9 mouse cellular contexts compared by ENCODE assay signal in the genomic region with DNA sequence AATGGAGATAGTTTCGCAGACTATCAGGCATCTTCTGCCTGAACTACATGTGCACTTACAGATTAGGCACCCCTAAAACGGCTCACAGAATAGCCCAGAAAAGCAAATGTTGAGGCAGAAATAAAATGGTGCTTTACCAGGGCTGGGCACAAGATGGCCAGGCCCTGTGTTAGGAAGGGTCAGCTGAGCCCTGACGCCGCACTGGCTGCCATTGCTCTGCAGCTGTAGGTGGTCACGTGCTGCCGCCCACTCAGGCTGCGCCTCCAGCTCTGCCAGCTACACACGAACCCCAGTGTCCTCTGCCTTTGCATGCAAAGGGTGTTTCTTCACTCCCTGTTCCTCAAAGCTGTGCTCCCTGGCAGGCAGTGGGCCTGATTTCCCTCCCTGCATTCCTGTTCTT. TPM values are rescaled to one million over a fixed set of nuclear protein-coding genes. Genes with fewer than 3 reads are reported as not detected.
DNase-seq lines count a peak whose midpoint lies in the region; ATAC-seq and TF ChIP-seq lines count a peak whose summit lies in the region.
"Had no signal": no experiment of that assay in that cellular context is flagged by ENCODE, and none has a peak within 500 bp of the region (broad histone marks: within the 10 kb centered on the region; RNA-seq: fewer than 3 reads in every experiment).

No protein-coding gene starts in this region.

- no peak overlapping the region for H3K4me3 ChIP-seq in embryonic facial prominence, embryonic 10.5 days
- peak overlapping the region; percentile 62; the same call in 1 of the 2 replicates for H3K4me3 ChIP-seq in left cerebral cortex, adult 2 months
- H3K4me3 ChIP-seq in heart, embryonic 12.5 days, result no peak overlapping the region
- H3K4me3 ChIP-seq: gastrocnemius, adult 2 months had no signal

- no peaks in the 10 kb centered on the region for H3K9me3 ChIP-seq in embryonic facial prominence, embryonic 10.5 days
- no peaks in the 10 kb centered on the region for H3K9me3 ChIP-seq in heart, embryonic 12.5 days (replicated peaks)

- DNase-seq in embryonic facial prominence, embryonic 10.5 days (ENCODE audit: low spot score), result peak; percentile 33
- DNase-seq in frontal cortex, postnatal 25 days (ENCODE audit: low spot score in 2 of 2), result peak; percentile 44 to 56
- peak; percentile 49 to 56 for DNase-seq in left cerebral cortex, adult 2 months (ENCODE audit: extremely low spot score in 1 of 2, low spot score in 2 of 2)
- DNase-seq in retina, embryonic 14.5 days (ENCODE audit: low spot score), result peak; percentile 53
- DNase-seq in heart, postnatal 10 days, result no peak
- no peak for DNase-seq in spleen, postnatal 36 days (ENCODE audit: low spot score in 2 of 2)
- DNase-seq: gastrocnemius, adult 2 months had no signal

- no peak; the same call in 1 of the 2 replicates for TF ChIP-seq CTCF in left cerebral cortex, adult 2 months (IDR thresholded peaks at IDR 0.05)

- 46% methylated on average over 8 of the region's 8 CpGs for WGBS in embryonic facial prominence, embryonic 10.5 days
- WGBS in heart, embryonic 12.5 days, result 56% methylated on average over 8 of the region's 8 CpGs

- ATAC-seq in heart, embryonic 12.5 days (ENCODE audit: insufficient number of reproducible peaks, low FRiP score), result no peak
- ATAC-seq: lung, postnatal 0 days had no signal

- no peak overlapping the region for H3K4me2 ChIP-seq in heart, embryonic 12.5 days

- no peak overlapping the region for H3K9ac ChIP-seq in heart, embryonic 12.5 days

- H3K27me3 ChIP-seq in embryonic facial prominence, embryonic 10.5 days (replicated peaks; ENCODE audit: low read depth, poor library complexity, severe bottlenecking), result peaks cover 74% of the 10 kb centered on the region
- H3K27me3 ChIP-seq in heart, embryonic 12.5 days (replicated peaks), result peaks cover 69% of the 10 kb centered on the region

- peaks cover 10% of the 10 kb centered on the region for H3K4me1 ChIP-seq in embryonic facial prominence, embryonic 10.5 days
- H3K4me1 ChIP-seq in heart, embryonic 12.5 days (replicated peaks), result peaks cover 6% of the 10 kb centered on the region; the same call in 1 of the 2 replicates

- no peak overlapping the region for H3K27ac ChIP-seq in embryonic facial prominence, embryonic 10.5 days (replicated peaks)
- H3K27ac ChIP-seq in left cerebral cortex, adult 2 months, result peak overlapping the region; percentile 94
- H3K27ac ChIP-seq in heart, embryonic 12.5 days (ENCODE audit: poor library complexity, severe bottlenecking), result no peak overlapping the region
- H3K27ac ChIP-seq: gastrocnemius, adult 2 months had no signal

- intact Hi-C loops in left cerebral cortex, adult 2 months (cut with DNase I), result loop anchor here (2.0 to 5.0 kb wide), 2 partner anchors 39 to 116 kb away; no protein-coding TSS in a partner anchor
- intact Hi-C loops in heart, postnatal 10 days (cut with DNase I), result no loop called here

- no peaks in the 10 kb centered on the region for H3K36me3 ChIP-seq in embryonic facial prominence, embryonic 10.5 days (replicated peaks)
- H3K36me3 ChIP-seq in heart, embryonic 12.5 days, result no peaks in the 10 kb centered on the region

RNA-seq across cellular contexts. Expression of gene Dscam, which starts 0.9 kb away (rescaled TPM):
- 0.14 and 0.25 TPM in 2 replicates for polyA plus RNA-seq in embryonic facial prominence, embryonic 10.5 days (2016; fragmentation: Nextera tagmentation; extraction: Ambion mirVana)
- total RNA-seq in left cerebral cortex, adult 2 months (2021), result 10 to 100 TPM; 41.2 to 44.9 TPM
- not detected for total RNA-seq in heart, postnatal 10 days (2021)
- polyA plus RNA-seq in heart, embryonic 12.5 days (2016; fragmentation: Nextera tagmentation; extraction: Ambion mirVana), result not detected in 2 replicates
- total RNA-seq: gastrocnemius, adult 2 months had no signal
- polyA plus RNA-seq: lung, postnatal 0 days had no signal

Comparison
In these comparisons a context has a peak if more than half of its experiments do, and no peak if none do; other contexts are left out.
1. DNase-seq: peak in embryonic facial prominence, embryonic 10.5 days (single experiment), frontal cortex, postnatal 25 days (2 of 2), left cerebral cortex, adult 2 months (2 of 2) and retina, embryonic 14.5 days (single experiment); none in heart, postnatal 10 days (0 of 2) and spleen, postnatal 36 days (0 of 2).
2. RNA of gene Dscam, which starts 0.9 kb away (total RNA-seq): 41.2 to 44.9 TPM in left cerebral cortex, adult 2 months; not detected in heart, postnatal 10 days; every median in the first group is over 10 times any median in the second.